Mouse (Mus musculus): ENCODE data around the gene Snd1. TPM values are rescaled to one million over a fixed set of nuclear protein-coding genes. Genes with fewer than 3 reads are reported as not detected.
A peak's percentile ranks its signal among the peaks of the same experiment; 100 is the strongest.
"Not testable (repeated sequence)": the region's sequence is repeated elsewhere in the genome, so short reads cannot be mapped to it uniquely, and the experiment has no call there.

The Snd1 gene
- polyA plus RNA-seq, 1 experiment from 2014 or later = 84.5 TPM

GRCm38 (mm10) chr6:28517050-28517449, 42.1 kb downstream of the Snd1 start:
- Histone ChIP-seq H3K27me3 (ENCODE audit: control insufficient read depth, insufficient read depth, low read length) (no peaks in the 10 kb centered on the region), H3K9me3 (ENCODE audit: control insufficient read depth, low read length) (no peaks in the 10 kb centered on the region), H3K4me3 (replicated peaks; ENCODE audit: low read depth, low read length) (no peak overlapping the region), H3K9ac (replicated peaks; ENCODE audit: low read length) (no peak overlapping the region), H3K36me3 (ENCODE audit: control insufficient read depth, insufficient read depth, low read length) (peaks cover 23% of the 10 kb centered on the region), H3K4me1 (ENCODE audit: control insufficient read depth, insufficient read depth, low read length) (no peaks in the 10 kb centered on the region), H3K27ac (replicated peaks; ENCODE audit: low read depth, low read length) (peak overlapping the region; percentile 17; the same call in 1 of the 2 replicates), H3K4me2 (ENCODE audit: low read length) (no peak overlapping the region)
- WGBS = 78% methylated on average over 1 of the region's 1 CpGs
- DNase-seq (no peak), ATAC-seq (ENCODE audit: low FRiP score, low TSS enrichment) (no peak)

DNA sequence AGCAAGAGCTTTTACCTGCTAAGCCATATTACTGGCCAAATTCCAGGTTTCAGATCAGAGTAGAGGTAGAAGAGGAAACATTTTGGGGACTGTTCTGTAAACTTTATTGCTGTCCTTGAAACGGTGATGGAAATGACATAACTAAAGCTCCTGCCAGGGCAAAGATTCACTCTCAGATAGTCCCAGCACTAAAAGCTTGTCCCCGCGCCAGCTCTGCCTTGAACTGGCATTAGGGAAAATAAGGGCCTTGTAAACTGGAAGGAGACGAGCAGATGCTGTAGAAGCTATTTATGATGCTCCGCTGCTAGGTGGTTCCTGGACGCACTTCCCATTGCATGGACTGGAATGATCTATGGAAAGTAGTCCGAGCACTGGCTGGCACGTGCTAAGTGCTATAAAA, 44.5 kb downstream of the Snd1 start:
- Histone ChIP-seq H3K4me3 (replicated peaks; ENCODE audit: low read depth, low read length) (no peak overlapping the region), H3K36me3 (ENCODE audit: control insufficient read depth, insufficient read depth, low read length) (peaks cover 17% of the 10 kb centered on the region; the same call in 1 of the 2 replicates), H3K27ac (replicated peaks; ENCODE audit: low read depth, low read length) (no peak overlapping the region), H3K4me1 (ENCODE audit: control insufficient read depth, insufficient read depth, low read length) (no peaks in the 10 kb centered on the region), H3K9ac (replicated peaks; ENCODE audit: low read length) (no peak overlapping the region), H3K9me3 (ENCODE audit: control insufficient read depth, low read length) (no peaks in the 10 kb centered on the region), H3K27me3 (ENCODE audit: control insufficient read depth, insufficient read depth, low read length) (no peaks in the 10 kb centered on the region), H3K4me2 (ENCODE audit: low read length) (no peak overlapping the region)
- DNase-seq = no peak
- no peak for ATAC-seq (ENCODE audit: low FRiP score, low TSS enrichment)
- 97% methylated on average over 8 of the region's 8 CpGs for WGBS

GRCm38 (mm10) chr6:28520787-28521186, 45.8 kb downstream of the Snd1 start:
- H3K4me3 ChIP-seq (replicated peaks; ENCODE audit: low read depth, low read length); H3K9ac ChIP-seq (replicated peaks; ENCODE audit: low read length); H3K9me3 ChIP-seq (ENCODE audit: control insufficient read depth, low read length); ATAC-seq (ENCODE audit: low FRiP score, low TSS enrichment); H3K27me3 ChIP-seq (ENCODE audit: control insufficient read depth, insufficient read depth, low read length); DNase-seq; H3K27ac ChIP-seq (replicated peaks; ENCODE audit: low read depth, low read length); H3K4me2 ChIP-seq (ENCODE audit: low read length); H3K4me1 ChIP-seq (ENCODE audit: control insufficient read depth, insufficient read depth, low read length): not testable (repeated sequence)
- peaks cover 16% of the 10 kb centered on the region; the same call in 1 of the 2 replicates for H3K36me3 ChIP-seq (ENCODE audit: control insufficient read depth, insufficient read depth, low read length)
- WGBS = 69% methylated on average over 5 of the region's 5 CpGs

GRCm38 (mm10) chr6:28521416-28521815, 46.5 kb downstream of the Snd1 start:
- Histone ChIP-seq H3K36me3 (ENCODE audit: control insufficient read depth, insufficient read depth, low read length) (peaks cover 22% of the 10 kb centered on the region), H3K9me3 (ENCODE audit: control insufficient read depth, low read length) (no peaks in the 10 kb centered on the region), H3K9ac (replicated peaks; ENCODE audit: low read length) (no peak overlapping the region), H3K27me3 (ENCODE audit: control insufficient read depth, insufficient read depth, low read length) (no peaks in the 10 kb centered on the region), H3K4me1 (ENCODE audit: control insufficient read depth, insufficient read depth, low read length) (no peaks in the 10 kb centered on the region), H3K27ac (replicated peaks; ENCODE audit: low read depth, low read length) (no peak overlapping the region), H3K4me3 (replicated peaks; ENCODE audit: low read depth, low read length) (no peak overlapping the region), H3K4me2 (ENCODE audit: low read length) (no peak overlapping the region)
- ATAC-seq (ENCODE audit: low FRiP score, low TSS enrichment) (no peak), DNase-seq (no peak)
- WGBS = 93% methylated on average over 1 of the region's 1 CpGs

DNA sequence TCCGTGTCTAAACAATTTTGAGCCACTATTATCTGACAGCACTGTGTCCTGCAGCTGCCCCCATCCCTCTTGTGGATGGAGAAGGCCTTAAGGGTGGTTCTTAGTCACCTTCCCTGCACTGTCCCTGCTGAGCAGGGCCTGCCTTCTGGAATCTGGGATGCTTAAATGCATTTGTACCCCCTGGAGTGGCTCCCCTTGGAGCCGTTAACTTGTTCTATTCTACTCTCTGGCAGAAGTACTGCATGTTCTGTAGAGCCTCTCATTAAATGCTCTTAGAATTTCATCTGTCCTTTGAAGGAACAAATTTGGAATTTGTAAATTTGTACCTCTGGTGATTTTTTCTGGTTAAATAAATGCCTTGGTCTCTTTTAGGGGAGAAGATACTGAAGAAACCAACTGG, 50.6 kb downstream of the Snd1 start:
- Histone ChIP-seq H3K27ac (replicated peaks; ENCODE audit: low read depth, low read length) (no peak overlapping the region), H3K4me2 (ENCODE audit: low read length) (no peak overlapping the region), H3K9me3 (ENCODE audit: control insufficient read depth, low read length) (no peaks in the 10 kb centered on the region), H3K4me1 (ENCODE audit: control insufficient read depth, insufficient read depth, low read length) (no peaks in the 10 kb centered on the region), H3K9ac (replicated peaks; ENCODE audit: low read length) (no peak overlapping the region), H3K27me3 (ENCODE audit: control insufficient read depth, insufficient read depth, low read length) (no peaks in the 10 kb centered on the region), H3K4me3 (replicated peaks; ENCODE audit: low read depth, low read length) (no peak overlapping the region), H3K36me3 (ENCODE audit: control insufficient read depth, insufficient read depth, low read length) (peaks cover 47% of the 10 kb centered on the region)
- ATAC-seq (ENCODE audit: low FRiP score, low TSS enrichment) (no peak), DNase-seq (no peak)
- 59% methylated on average over 2 of the region's 2 CpGs for WGBS

DNA sequence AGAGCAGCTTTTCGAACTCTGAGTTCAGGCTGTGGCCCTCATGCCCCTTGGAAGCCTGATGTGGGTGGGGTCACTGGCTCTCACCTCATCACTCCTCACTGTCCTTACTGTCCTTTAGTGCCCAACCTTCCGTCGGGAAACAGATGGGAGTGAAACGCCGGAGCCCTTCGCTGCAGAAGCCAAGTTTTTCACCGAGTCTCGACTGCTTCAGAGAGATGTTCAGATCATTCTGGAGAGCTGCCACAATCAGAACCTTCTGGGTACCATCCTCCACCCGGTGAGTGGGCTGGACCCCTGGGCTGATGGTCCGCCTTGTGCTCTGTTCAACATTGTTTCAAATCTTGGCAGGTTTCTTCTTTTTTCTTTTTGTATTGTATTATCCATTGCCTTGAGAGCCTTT, 52.5 kb downstream of the Snd1 start:
- 96% methylated on average over 10 of the region's 10 CpGs for WGBS
- H3K36me3 ChIP-seq (ENCODE audit: control insufficient read depth, insufficient read depth, low read length) = peaks cover 45% of the 10 kb centered on the region
- H3K4me2 ChIP-seq (ENCODE audit: low read length) = no peak overlapping the region
- H3K9me3 ChIP-seq (ENCODE audit: control insufficient read depth, low read length) = no peaks in the 10 kb centered on the region
- no peak overlapping the region for H3K27ac ChIP-seq (replicated peaks; ENCODE audit: low read depth, low read length)
- H3K4me3 ChIP-seq (replicated peaks; ENCODE audit: low read depth, low read length) = no peak overlapping the region
- H3K9ac ChIP-seq (replicated peaks; ENCODE audit: low read length) = no peak overlapping the region
- no peaks in the 10 kb centered on the region for H3K4me1 ChIP-seq (ENCODE audit: control insufficient read depth, insufficient read depth, low read length)
- H3K27me3 ChIP-seq (ENCODE audit: control insufficient read depth, insufficient read depth, low read length) = no peaks in the 10 kb centered on the region
- DNase-seq (no peak), ATAC-seq (ENCODE audit: low FRiP score, low TSS enrichment) (no peak)

DNA sequence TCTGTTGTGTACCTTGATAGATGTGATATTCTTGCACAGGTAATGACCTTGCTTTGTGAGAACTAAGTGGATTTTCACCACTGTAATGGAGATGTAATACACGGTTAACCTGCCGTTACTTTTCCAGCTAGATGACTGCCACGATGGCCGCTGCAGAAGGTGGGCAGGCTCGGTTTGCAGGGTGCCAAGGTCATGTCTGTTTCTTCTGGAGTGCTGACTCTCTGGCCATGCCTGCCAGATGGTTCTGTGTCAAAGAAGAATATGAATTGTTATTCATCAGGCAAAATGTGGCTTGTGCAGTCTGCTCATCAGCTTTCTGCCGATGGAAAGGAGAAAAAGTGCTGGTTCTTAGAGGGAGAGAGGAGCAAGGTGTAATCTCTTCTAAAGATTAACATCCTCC, 53.3 kb downstream of the Snd1 start:
- peaks cover 40% of the 10 kb centered on the region for H3K36me3 ChIP-seq (ENCODE audit: control insufficient read depth, insufficient read depth, low read length)
- no peaks in the 10 kb centered on the region for H3K27me3 ChIP-seq (ENCODE audit: control insufficient read depth, insufficient read depth, low read length)
- DNase-seq (no peak), ATAC-seq (ENCODE audit: low FRiP score, low TSS enrichment) (no peak)
- H3K9ac ChIP-seq (replicated peaks; ENCODE audit: low read length) = no peak overlapping the region
- H3K4me1 ChIP-seq (ENCODE audit: control insufficient read depth, insufficient read depth, low read length) = no peaks in the 10 kb centered on the region
- H3K27ac ChIP-seq (replicated peaks; ENCODE audit: low read depth, low read length) = no peak overlapping the region
- WGBS = 91% methylated on average over 6 of the region's 6 CpGs
- no peaks in the 10 kb centered on the region for H3K9me3 ChIP-seq (ENCODE audit: control insufficient read depth, low read length)
- no peak overlapping the region for H3K4me2 ChIP-seq (ENCODE audit: low read length)
- H3K4me3 ChIP-seq (replicated peaks; ENCODE audit: low read depth, low read length) = no peak overlapping the region

GRCm38 (mm10) chr6:28536464-28536863, 61.5 kb downstream of the Snd1 start:
- no peaks in the 10 kb centered on the region for H3K36me3 ChIP-seq (ENCODE audit: control insufficient read depth, insufficient read depth, low read length)
- H3K27me3 ChIP-seq (ENCODE audit: control insufficient read depth, insufficient read depth, low read length) = no peaks in the 10 kb centered on the region
- H3K9me3 ChIP-seq (ENCODE audit: control insufficient read depth, low read length) = no peaks in the 10 kb centered on the region
- no peak for DNase-seq
- H3K27ac ChIP-seq (replicated peaks; ENCODE audit: low read depth, low read length) = no peak overlapping the region
- 93% methylated on average over 5 of the region's 5 CpGs for WGBS
- H3K4me1 ChIP-seq (ENCODE audit: control insufficient read depth, insufficient read depth, low read length) = peaks cover 11% of the 10 kb centered on the region; the same call in 1 of the 2 replicates
- H3K9ac ChIP-seq (replicated peaks; ENCODE audit: low read length) = no peak overlapping the region
- no peak overlapping the region for H3K4me3 ChIP-seq (replicated peaks; ENCODE audit: low read depth, low read length)
- no peak for ATAC-seq (ENCODE audit: low FRiP score, low TSS enrichment)
- H3K4me2 ChIP-seq (ENCODE audit: low read length) = no peak overlapping the region

DNA sequence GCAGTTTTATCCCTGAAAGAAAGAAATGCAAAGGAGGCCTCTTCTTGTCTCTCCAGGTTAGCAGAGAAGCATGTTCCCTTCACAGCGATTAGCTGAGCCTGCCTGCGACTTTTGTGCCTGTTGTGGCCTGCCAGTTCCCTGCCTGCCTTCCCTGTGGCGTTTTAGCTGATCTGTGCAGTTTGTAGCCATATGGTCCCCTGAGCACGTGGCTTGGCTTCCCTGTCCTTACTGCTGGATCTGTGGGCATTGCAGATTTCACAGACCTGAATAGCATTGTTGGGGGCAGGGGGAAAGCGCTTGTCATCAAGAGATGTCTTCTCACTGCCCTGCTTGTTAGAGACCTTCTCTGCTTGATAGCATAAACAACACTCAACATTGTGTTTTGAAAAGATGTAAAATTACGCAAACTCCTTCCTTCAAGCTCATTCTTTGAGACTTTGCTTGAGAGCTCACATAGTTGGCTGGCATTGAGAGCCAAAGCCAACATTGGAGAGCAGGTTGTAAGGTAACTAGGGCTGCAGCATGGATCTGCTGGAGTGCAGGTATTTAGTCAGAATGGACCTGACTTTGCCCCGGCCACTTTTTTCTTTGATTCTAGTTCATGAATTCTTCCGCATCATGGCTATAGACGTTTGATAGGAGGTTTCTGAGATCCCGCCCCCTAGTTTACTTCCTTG, 63.0 kb downstream of the Snd1 start:
- H3K4me2 ChIP-seq (ENCODE audit: low read length) = no peak overlapping the region
- ATAC-seq (ENCODE audit: low FRiP score, low TSS enrichment) (peak; percentile 40; the same call in 1 of the 2 replicates), DNase-seq (peak; percentile 63)
- H3K4me3 ChIP-seq (replicated peaks; ENCODE audit: low read depth, low read length) = no peak overlapping the region
- no peaks in the 10 kb centered on the region for H3K9me3 ChIP-seq (ENCODE audit: control insufficient read depth, low read length)
- no peaks in the 10 kb centered on the region for H3K36me3 ChIP-seq (ENCODE audit: control insufficient read depth, insufficient read depth, low read length)
- H3K4me1 ChIP-seq (ENCODE audit: control insufficient read depth, insufficient read depth, low read length) = peaks cover 16% of the 10 kb centered on the region; the same call in 1 of the 2 replicates
- no peak overlapping the region for H3K9ac ChIP-seq (replicated peaks; ENCODE audit: low read length)
- no peaks in the 10 kb centered on the region for H3K27me3 ChIP-seq (ENCODE audit: control insufficient read depth, insufficient read depth, low read length)
- WGBS = 55% methylated on average over 10 of the region's 10 CpGs
- H3K27ac ChIP-seq (replicated peaks; ENCODE audit: low read depth, low read length) = peak overlapping the region; percentile 41; the same call in 1 of the 2 replicates
